Mouse (Mus musculus): ENCODE measurements around the gene Atp8b4.

DNA sequence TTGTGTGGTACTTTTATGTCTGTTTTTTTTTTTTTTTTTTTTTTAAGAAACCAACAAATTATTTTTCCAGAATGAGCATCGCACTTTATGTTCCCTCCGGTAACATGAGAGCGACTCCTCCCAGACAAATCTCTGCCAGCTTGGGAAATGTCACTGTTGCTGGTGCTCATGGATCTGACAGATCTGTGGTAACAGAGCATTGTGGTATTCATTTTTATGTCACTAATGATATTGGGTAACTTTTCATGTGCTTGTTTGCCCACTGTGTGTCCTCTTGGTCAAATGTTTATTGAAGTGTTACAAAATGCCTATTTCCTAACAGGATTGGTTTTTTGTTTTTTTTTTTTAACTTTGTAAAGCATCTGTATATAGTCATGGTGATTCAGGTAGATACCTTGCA is 75.3 kb downstream of the Atp8b4 start:
- TF ChIP-seq CTCF (IDR thresholded peaks at IDR 0.05; ENCODE audit: extremely low read depth, insufficient read depth, low read length) (no peak), POLR2A (IDR thresholded peaks at IDR 0.05; ENCODE audit: extremely low read depth, insufficient read depth, low read length) (no peak)
